ENCODE assay signal across 12 mouse cellular contexts in the genomic region with DNA sequence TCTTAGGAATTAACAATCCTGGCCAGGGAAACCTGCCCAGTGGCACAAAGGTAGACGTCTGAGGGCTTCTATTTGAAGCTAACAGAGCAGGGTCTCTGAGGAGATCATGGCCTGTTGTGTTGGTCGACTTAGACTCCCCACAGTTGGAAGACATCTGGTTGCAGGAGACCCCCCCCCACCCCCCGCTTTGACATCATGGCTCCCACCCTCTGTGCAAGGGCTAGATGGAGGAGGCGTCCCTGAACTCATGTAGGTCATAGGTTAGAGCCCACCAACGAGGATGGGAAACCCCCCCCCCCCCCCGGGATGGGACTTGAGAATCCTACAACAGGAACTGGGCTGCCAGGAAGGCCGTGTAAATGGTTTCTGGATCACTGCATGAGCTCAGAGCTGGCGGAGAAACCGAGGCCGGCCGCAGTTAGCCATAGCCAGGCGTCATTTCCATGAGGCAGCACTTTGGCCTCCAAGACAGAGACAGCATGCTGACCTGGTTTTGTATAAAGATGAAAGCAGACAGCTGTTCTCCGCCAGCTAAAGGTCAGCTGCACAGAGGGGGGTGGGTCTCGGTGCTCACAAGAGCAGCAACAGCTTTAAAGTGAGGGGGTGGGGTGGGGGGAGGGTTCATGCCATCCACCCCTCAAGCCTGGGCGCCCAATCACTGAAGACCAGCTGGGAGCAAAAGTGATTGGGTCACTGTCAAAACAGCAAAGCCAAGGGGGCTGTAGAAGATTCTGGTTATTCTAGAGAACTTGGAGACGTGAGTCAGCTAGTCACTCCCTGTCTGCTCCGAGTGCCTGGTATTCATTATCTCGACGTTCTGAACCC.
DNase-seq lines count a peak whose midpoint lies in the region; ATAC-seq lines count a peak whose summit lies in the region.
"Had no signal": no experiment of that assay in that cellular context is flagged by ENCODE, and none has a peak within 500 bp of the region (broad histone marks: within the 10 kb centered on the region; RNA-seq: fewer than 3 reads in every experiment).

No protein-coding gene starts in this region.

- 43% methylated on average over 19 of the region's 19 CpGs for WGBS in limb, embryonic 11.5 days

- H3K27me3 ChIP-seq in limb, embryonic 11.5 days (ENCODE audit: control insufficient read depth, insufficient read depth, low read length) = no peaks in the 10 kb centered on the region
- H3K27me3 ChIP-seq: intestine, embryonic 15.5 days; liver, embryonic 12.5 days had no signal

- no peaks in the 10 kb centered on the region for H3K9me3 ChIP-seq in limb, embryonic 11.5 days (ENCODE audit: control insufficient read depth, low read length)
- H3K9me3 ChIP-seq: intestine, embryonic 15.5 days; liver, embryonic 12.5 days had no signal

- no peak overlapping the region for H3K4me3 ChIP-seq in limb, embryonic 11.5 days (ENCODE audit: low read depth, low read length)
- H3K4me3 ChIP-seq: intestine, embryonic 15.5 days; liver, embryonic 12.5 days had no signal

- no peaks in the 10 kb centered on the region for H3K4me1 ChIP-seq in limb, embryonic 11.5 days (ENCODE audit: control insufficient read depth, insufficient read depth, low read length)
- H3K4me1 ChIP-seq: intestine, embryonic 15.5 days had no signal

- ATAC-seq in limb, embryonic 11.5 days (ENCODE audit: insufficient number of reproducible peaks, low FRiP score, low TSS enrichment, low read depth) = no peak
- ATAC-seq: forebrain, postnatal 0 days; intestine, embryonic 15.5 days; liver, embryonic 12.5 days had no signal

- intact Hi-C loops in heart, postnatal 25 days (cut with DNase I) = no loop called here

- H3K9ac ChIP-seq in limb, embryonic 11.5 days (ENCODE audit: low read length) = no peak overlapping the region
- H3K9ac ChIP-seq: forebrain, postnatal 0 days; intestine, embryonic 15.5 days; liver, embryonic 12.5 days had no signal

- no peaks in the 10 kb centered on the region for H3K36me3 ChIP-seq in limb, embryonic 11.5 days (ENCODE audit: control insufficient read depth, insufficient read depth, low read length)

- peak; percentile 36 to 52 for DNase-seq in heart, adult 18-20 months
- DNase-seq in heart, postnatal 25 days (ENCODE audit: low spot score) = no peak
- peak; percentile 67 for DNase-seq in 3134 (ENCODE audit: extremely low read depth, insufficient read length, low spot score)
- peak; percentile 24 for DNase-seq in adrenal gland, postnatal 10 days
- peak; percentile 26 for DNase-seq in limb, embryonic 11.5 days (ENCODE audit: low spot score)
- no peak for DNase-seq in layer of hippocampus, postnatal 14 days (ENCODE audit: low spot score in 2 of 2)
- no peak for DNase-seq in urinary bladder, postnatal 10 days (ENCODE audit: low spot score)
- no peak for DNase-seq in spleen, adult 18-20 months
- DNase-seq: cerebellum, adult 11 months; forebrain, postnatal 0 days had no signal

- H3K27ac ChIP-seq in limb, embryonic 11.5 days (replicated peaks; ENCODE audit: low read depth, low read length) = no peak overlapping the region
- H3K27ac ChIP-seq: intestine, embryonic 15.5 days; liver, embryonic 12.5 days had no signal

- no peak overlapping the region for H3K4me2 ChIP-seq in limb, embryonic 11.5 days (ENCODE audit: low read depth, severe bottlenecking)
- H3K4me2 ChIP-seq: intestine, embryonic 15.5 days; liver, embryonic 12.5 days had no signal

Comparison
In these comparisons a context has a peak if more than half of its experiments do, and no peak if none do; other contexts are left out.
1. DNase-seq: peak in heart, adult 18-20 months (2 of 2), 3134 (single experiment), adrenal gland, postnatal 10 days (single experiment) and limb, embryonic 11.5 days (single experiment); none in heart, postnatal 25 days (single experiment), layer of hippocampus, postnatal 14 days (0 of 2), urinary bladder, postnatal 10 days (single experiment) and spleen, adult 18-20 months (0 of 2).